Mouse (Mus musculus) cerebellum, adult 2 months (tissue): ENCODE data around the gene Uvrag.

Experiments
- CTCF ChIP-seq: fragments of 200-500 bp; IDR thresholded peaks from 2 replicates; pipeline ENCODE4 v1.5.1; 2011; ENCODE audit warnings: low read depth, mild to moderate bottlenecking, control low read depth, low read length, moderate library complexity, borderline replicate concordance; ENCODE audit not compliant: insufficient read depth
- POLR2A ChIP-seq: fragments of 200-500 bp; IDR thresholded peaks from 2 replicates; pipeline ENCODE4 v1.6.1; 2011; ENCODE audit warnings: low read length, control low read depth, borderline replicate concordance; ENCODE audit not compliant: insufficient read depth

DNA sequence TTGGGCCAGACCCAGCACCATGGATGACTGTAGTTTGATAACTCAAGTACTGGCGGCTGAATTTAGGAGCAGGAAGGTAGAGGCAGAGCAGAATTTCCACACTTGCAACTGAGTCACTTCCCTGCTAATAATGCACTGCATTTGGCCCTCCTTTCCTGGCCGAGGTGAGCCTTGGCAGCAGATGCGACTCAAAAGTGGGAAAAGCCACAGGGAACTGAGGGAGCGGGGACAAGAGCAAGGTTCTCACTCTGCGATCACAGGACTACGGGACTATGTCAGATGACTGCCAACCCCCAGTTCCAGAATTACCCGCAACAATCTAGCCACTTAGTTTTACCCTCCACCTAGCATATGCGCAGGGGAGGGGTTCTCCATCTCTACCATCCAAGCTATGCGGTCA lies 38.3 kb upstream of the Uvrag start:
- TF ChIP-seq CTCF (no peak), POLR2A (no peak)
